Mouse (Mus musculus) embryonic facial prominence, embryonic 12.5 days (tissue): Measurements from ENCODE around the gene Wdfy4. TPM values are rescaled to one million over a fixed set of nuclear protein-coding genes. Genes with fewer than 3 reads are reported as not detected.

Experiments used
- polyA plus RNA-seq: library from polyadenylated mRNA; unstranded; fragments of >200 nt; fragmentation: Nextera tagmentation; extraction: Ambion mirVana; gene quantifications from 2 replicates; pipeline ENCODE4 v1.2.1, GENCODE M21; 2016

The Wdfy4 gene
- polyA plus RNA-seq, 1 experiment from 2014 or later, result 0.22 TPM

Other genes starting within 250 kb of the Wdfy4 start
- 0.45 and 0.59 TPM in 2 replicates for gene Lrrc18, start 194.1 kb downstream of the Wdfy4 start, polyA plus RNA-seq
- gene Arhgap22, start 28.5 kb upstream of the Wdfy4 start, polyA plus RNA-seq, result 4.5 and 5.2 TPM in 2 replicates